Mouse (Mus musculus) heart, adult 2 months (tissue): ENCODE data around the gene Lysmd1.

Source experiments
- CTCF ChIP-seq: fragments of 200-600 bp; IDR thresholded peaks from 2 replicates; pipeline ENCODE4 v1.8.1; 2022; ENCODE audit warnings: antibody characterized with exemption, mild to moderate bottlenecking, moderate library complexity
- POLR2A ChIP-seq: fragments of 200-500 bp; IDR thresholded peaks from 2 replicates; pipeline ENCODE4 v1.6.1; 2011; ENCODE audit warnings: mild to moderate bottlenecking, low read depth, low read length, control low read depth; ENCODE audit not compliant: insufficient read depth

- TF ChIP-seq CTCF (no peak), POLR2A (no peak)
Measured at GRCm38 (mm10) chr3:95171105-95171504, 37.2 kb downstream of the Lysmd1 start.
